Mouse (Mus musculus): ENCODE measurements around the gene Otub1.

GRCm38 (mm10) chr19:7164820-7165323, 41.2 kb downstream of the Otub1 start:
- TF ChIP-seq GATA1 (IDR thresholded peaks at IDR 0.05; ENCODE audit: borderline replicate concordance, low read length) (no peak), FLI1 (IDR thresholded peaks at IDR 0.05; ENCODE audit: low read length) (no peak)
